In the genomic region with DNA sequence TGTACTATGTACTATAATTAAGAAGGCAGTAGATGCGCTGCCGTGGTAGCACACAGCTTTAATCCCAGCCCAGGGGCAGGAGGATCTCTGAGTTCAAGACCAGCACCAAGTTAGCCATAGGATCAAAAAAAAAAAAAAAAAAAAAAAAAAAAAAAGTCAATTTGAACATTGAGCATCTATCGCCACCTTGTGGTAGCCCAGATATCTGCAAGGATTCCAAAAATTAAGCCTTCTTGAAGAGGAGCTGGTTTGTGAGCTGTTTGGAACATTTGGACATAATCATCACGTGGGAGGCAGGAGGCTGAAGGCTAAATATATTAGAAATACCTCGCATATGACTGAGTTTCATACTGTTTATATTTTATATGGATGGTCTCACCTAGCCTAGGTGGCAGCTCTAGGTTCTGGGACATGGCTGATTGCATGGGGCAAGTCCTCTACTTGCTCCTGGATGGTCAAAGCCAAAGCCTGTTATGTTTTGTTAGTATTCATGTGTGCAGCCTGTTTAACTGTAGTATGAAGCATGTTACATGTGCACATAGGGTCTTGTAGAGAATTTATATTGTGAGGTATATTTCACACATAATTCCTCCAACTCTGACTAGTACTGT, we compare ENCODE assay signal across 9 mouse cellular contexts. TPM values are rescaled to one million over a fixed set of nuclear protein-coding genes. Genes with fewer than 3 reads are reported as not detected.
A peak's percentile ranks its signal among the peaks of the same experiment; 100 is the strongest.
DNase-seq lines count a peak whose midpoint lies in the region; ATAC-seq and TF ChIP-seq lines count a peak whose summit lies in the region.
"Had no signal": no experiment of that assay in that cellular context is flagged by ENCODE, and none has a peak within 500 bp of the region (broad histone marks: within the 10 kb centered on the region; RNA-seq: fewer than 3 reads in every experiment).

No protein-coding gene starts in this region.

- H3K4me1 ChIP-seq in heart, adult 2 months (ENCODE audit: control insufficient read depth, insufficient read depth, low read length), result no peaks in the 10 kb centered on the region; the same call in 1 of the 2 replicates
- H3K4me1 ChIP-seq in heart, embryonic 12.5 days (replicated peaks), result no peaks in the 10 kb centered on the region
- no peaks in the 10 kb centered on the region for H3K4me1 ChIP-seq in stomach, postnatal 0 days (replicated peaks; ENCODE audit: control insufficient read depth, insufficient read depth)
- H3K4me1 ChIP-seq: limb, embryonic 15.5 days had no signal

- TF ChIP-seq EP300 in heart, adult 2 months (IDR thresholded peaks at IDR 0.05; ENCODE audit: insufficient read depth, low read depth, low read length), result no peak
- no peak for TF ChIP-seq EP300 in stomach, postnatal 0 days (optimal IDR thresholded peaks at IDR 0.05)

- no peak overlapping the region for H3K27ac ChIP-seq in heart, adult 2 months
- no peak overlapping the region for H3K27ac ChIP-seq in heart, embryonic 12.5 days (ENCODE audit: poor library complexity, severe bottlenecking)
- H3K27ac ChIP-seq in stomach, postnatal 0 days (replicated peaks), result no peak overlapping the region
- H3K27ac ChIP-seq: limb, embryonic 15.5 days had no signal

- 2% methylated on average over 5 of the region's 5 CpGs for WGBS in heart, adult 2 months
- WGBS in heart, embryonic 12.5 days, result 6% methylated on average over 5 of the region's 5 CpGs
- WGBS in stomach, postnatal 0 days, result 4% methylated on average over 5 of the region's 5 CpGs

- no peak overlapping the region for H3K4me2 ChIP-seq in heart, embryonic 12.5 days
- H3K4me2 ChIP-seq in stomach, postnatal 0 days (replicated peaks; ENCODE audit: low read depth), result no peak overlapping the region
- H3K4me2 ChIP-seq: limb, embryonic 15.5 days had no signal

- no peaks in the 10 kb centered on the region for H3K27me3 ChIP-seq in heart, adult 2 months (ENCODE audit: control insufficient read depth, insufficient read depth, low read length)
- no peaks in the 10 kb centered on the region for H3K27me3 ChIP-seq in heart, embryonic 12.5 days (replicated peaks)
- H3K27me3 ChIP-seq in stomach, postnatal 0 days (ENCODE audit: control insufficient read depth, insufficient read depth, low read length), result no peaks in the 10 kb centered on the region
- H3K27me3 ChIP-seq: limb, embryonic 15.5 days had no signal

- H3K9me3 ChIP-seq in heart, embryonic 12.5 days (replicated peaks), result no peaks in the 10 kb centered on the region
- no peaks in the 10 kb centered on the region for H3K9me3 ChIP-seq in stomach, postnatal 0 days (ENCODE audit: control insufficient read depth, low read length)
- H3K9me3 ChIP-seq: limb, embryonic 15.5 days had no signal

- H3K4me3 ChIP-seq in heart, adult 2 months, result no peak overlapping the region
- H3K4me3 ChIP-seq in heart, embryonic 12.5 days, result no peak overlapping the region
- no peak overlapping the region for H3K4me3 ChIP-seq in stomach, postnatal 0 days (ENCODE audit: low read depth, low read length)
- H3K4me3 ChIP-seq: limb, embryonic 15.5 days had no signal

- intact Hi-C loops in heart, adult 2 months (cut with DNase I), result loop anchor here (1.0 to 2.0 kb wide), 2 partner anchors 86 to 200 kb away; no protein-coding TSS in a partner anchor

- no peak for TF ChIP-seq POLR2A in heart, adult 2 months (IDR thresholded peaks at IDR 0.05; ENCODE audit: insufficient read depth, low read depth, low read length)

- H3K79me2 ChIP-seq in heart, adult 2 months (replicated peaks; ENCODE audit: control insufficient read depth, insufficient read depth, low read length), result no peaks in the 10 kb centered on the region

- DNase-seq in heart, adult 2 months, result peak in 1 of 2 experiments; percentile 29
- DNase-seq in CD4-positive, CD25-positive, alpha-beta regulatory T cell, adult 2 months (ENCODE audit: low read depth, low spot score), result peak; percentile 85
- DNase-seq in c-Kit-negative CD71-positive TER-119-positive erythroid progenitor cells, embryonic 14.5 days (ENCODE audit: low read depth, low spot score), result peak; percentile 51
- peak; percentile 74 for DNase-seq in layer of hippocampus, adult 9-10 months (ENCODE audit: low spot score)
- peak; percentile 48 for DNase-seq in stomach, postnatal 0 days (ENCODE audit: low spot score)

- H3K9ac ChIP-seq in heart, adult 2 months (ENCODE audit: low read depth, low read length), result no peak overlapping the region
- H3K9ac ChIP-seq in heart, embryonic 12.5 days, result no peak overlapping the region
- no peak overlapping the region for H3K9ac ChIP-seq in stomach, postnatal 0 days (ENCODE audit: low read length)
- H3K9ac ChIP-seq: limb, embryonic 15.5 days had no signal

- no peak for ATAC-seq in heart, embryonic 12.5 days (ENCODE audit: insufficient number of reproducible peaks, low FRiP score)
- peak; percentile 52; the same call in 1 of the 2 replicates for ATAC-seq in erythroid progenitor cell, adult 5-6 weeks (replicated peaks; ENCODE audit: low FRiP score, poor library complexity, severe bottlenecking)
- 0 out of 2 replicates have a peak, but pooled peaks have one; percentile 47 for ATAC-seq in megakaryocyte-erythroid progenitor cell, adult 5-6 weeks (replicated peaks; ENCODE audit: low FRiP score, low TSS enrichment, poor library complexity, severe bottlenecking)
- no peak for ATAC-seq in stomach, postnatal 0 days (ENCODE audit: low FRiP score, low TSS enrichment)

- TF ChIP-seq CTCF in heart, adult 2 months (IDR thresholded peaks at IDR 0.05), result peak; percentile 87
- peak; percentile 84 for TF ChIP-seq CTCF in stomach, postnatal 0 days (IDR thresholded peaks at IDR 0.05; ENCODE audit: low read depth)

- H3K36me3 ChIP-seq in heart, adult 2 months (ENCODE audit: control insufficient read depth, insufficient read depth, low read length), result no peaks in the 10 kb centered on the region
- H3K36me3 ChIP-seq in heart, embryonic 12.5 days, result peaks cover 4% of the 10 kb centered on the region; the same call in 1 of the 2 replicates
- no peaks in the 10 kb centered on the region for H3K36me3 ChIP-seq in stomach, postnatal 0 days (ENCODE audit: control insufficient read depth, insufficient read depth, low read length)
- H3K36me3 ChIP-seq: limb, embryonic 15.5 days had no signal

RNA-seq across cellular contexts. Expression of a gene that starts 21.6 kb away (rescaled TPM):
- 10 to 100 TPM; 10.8 to 14.6 TPM for total RNA-seq in heart, adult 2 months (2021)
- polyA plus RNA-seq in heart, adult 2 months (2012; rRNA removed), result 11.2 and 12.2 TPM in 2 replicates
- polyA plus RNA-seq in heart, embryonic 12.5 days (2016; fragmentation: Nextera tagmentation; extraction: Ambion mirVana), result 20.1 and 20.9 TPM in 2 replicates
- 21.0 and 22.0 TPM in 2 replicates for total RNA-seq in erythroid progenitor cell, adult 5-6 weeks (2015; ENCODE audit: low replicate concordance)
- 32.3 and 41.6 TPM in 2 replicates for total RNA-seq in erythroid progenitor cell, adult 5-6 weeks (2017; ENCODE audit: low replicate concordance)
- total RNA-seq in megakaryocyte-erythroid progenitor cell, adult 5-6 weeks (2014; fragmentation: Nextera tagmentation), result 40.1 and 42.9 TPM in 2 replicates
- total RNA-seq in megakaryocyte-erythroid progenitor cell, adult 5-6 weeks (2017), result 23.8 and 24.5 TPM in 2 replicates
- 10.5 and 11.9 TPM in 2 replicates for polyA plus RNA-seq in stomach, postnatal 0 days (2015; fragmentation: Nextera tagmentation; extraction: Ambion mirVana)

RNA-seq across cellular contexts. Expression of a gene that starts 22.3 kb away (rescaled TPM):
- total RNA-seq in heart, adult 2 months (2021), result 1 to 10 TPM; 9.5 to 9.9 TPM
- polyA plus RNA-seq in heart, adult 2 months (2012; rRNA removed), result 4.2 and 7.2 TPM in 2 replicates
- polyA plus RNA-seq in heart, embryonic 12.5 days (2016; fragmentation: Nextera tagmentation; extraction: Ambion mirVana), result 46.4 and 49.7 TPM in 2 replicates
- total RNA-seq in erythroid progenitor cell, adult 5-6 weeks (2015; ENCODE audit: low replicate concordance), result 16.2 and 26.8 TPM in 2 replicates
- 20.2 and 83.3 TPM in 2 replicates for total RNA-seq in erythroid progenitor cell, adult 5-6 weeks (2017; ENCODE audit: low replicate concordance)
- total RNA-seq in megakaryocyte-erythroid progenitor cell, adult 5-6 weeks (2014; fragmentation: Nextera tagmentation), result 32.3 and 35.0 TPM in 2 replicates
- total RNA-seq in megakaryocyte-erythroid progenitor cell, adult 5-6 weeks (2017), result 47.2 and 79.6 TPM in 2 replicates
- polyA plus RNA-seq in stomach, postnatal 0 days (2015; fragmentation: Nextera tagmentation; extraction: Ambion mirVana), result 29.4 and 31.9 TPM in 2 replicates

RNA-seq across cellular contexts. Expression of a gene that starts 36.7 kb away (rescaled TPM):
- 10 to 100 TPM; 51.0 to 58.3 TPM for total RNA-seq in heart, adult 2 months (2021)
- 27.0 and 37.1 TPM in 2 replicates for polyA plus RNA-seq in heart, adult 2 months (2012; rRNA removed)
- 29.9 and 30.2 TPM in 2 replicates for polyA plus RNA-seq in heart, embryonic 12.5 days (2016; fragmentation: Nextera tagmentation; extraction: Ambion mirVana)
- 6.8 and 9.6 TPM in 2 replicates for total RNA-seq in erythroid progenitor cell, adult 5-6 weeks (2015; ENCODE audit: low replicate concordance)
- total RNA-seq in erythroid progenitor cell, adult 5-6 weeks (2017; ENCODE audit: low replicate concordance), result 3.9 and 6.7 TPM in 2 replicates
- total RNA-seq in megakaryocyte-erythroid progenitor cell, adult 5-6 weeks (2014; fragmentation: Nextera tagmentation), result 1.1 and 2.3 TPM in 2 replicates
- total RNA-seq in megakaryocyte-erythroid progenitor cell, adult 5-6 weeks (2017), result 1.1 and 1.3 TPM in 2 replicates
- 9.9 and 10.9 TPM in 2 replicates for polyA plus RNA-seq in stomach, postnatal 0 days (2015; fragmentation: Nextera tagmentation; extraction: Ambion mirVana)

Comparison
In these comparisons a context has a peak if more than half of its experiments do, and no peak if none do; other contexts are left out.
1. ATAC-seq: peak in erythroid progenitor cell, adult 5-6 weeks (single experiment) and megakaryocyte-erythroid progenitor cell, adult 5-6 weeks (single experiment); none in heart, embryonic 12.5 days (single experiment) and stomach, postnatal 0 days (single experiment).
2. RNA of a gene that starts 36.7 kb away (total RNA-seq): 51.0 to 58.3 TPM in heart, adult 2 months; 3.9 to 9.6 TPM in erythroid progenitor cell, adult 5-6 weeks and 1.1 to 2.3 TPM in megakaryocyte-erythroid progenitor cell, adult 5-6 weeks; every median in the first group is over 4 times any median in the second.